Mouse (Mus musculus) central nervous system, embryonic 14 days (tissue): ENCODE measurements around the gene Gm43638. TPM values are rescaled to one million over a fixed set of nuclear protein-coding genes. Genes with fewer than 3 reads are reported as not detected.

Experiments
- polyA plus RNA-seq: library from polyadenylated mRNA; depleted of rRNA; stranded (reverse); fragments of >200 nt; gene quantifications from 2 replicates; pipeline ENCODE4 v1.2.3, GENCODE M21; 2012; rRNA removed

The Gm43638 gene
- not detected in 2 replicates for polyA plus RNA-seq

DNA sequence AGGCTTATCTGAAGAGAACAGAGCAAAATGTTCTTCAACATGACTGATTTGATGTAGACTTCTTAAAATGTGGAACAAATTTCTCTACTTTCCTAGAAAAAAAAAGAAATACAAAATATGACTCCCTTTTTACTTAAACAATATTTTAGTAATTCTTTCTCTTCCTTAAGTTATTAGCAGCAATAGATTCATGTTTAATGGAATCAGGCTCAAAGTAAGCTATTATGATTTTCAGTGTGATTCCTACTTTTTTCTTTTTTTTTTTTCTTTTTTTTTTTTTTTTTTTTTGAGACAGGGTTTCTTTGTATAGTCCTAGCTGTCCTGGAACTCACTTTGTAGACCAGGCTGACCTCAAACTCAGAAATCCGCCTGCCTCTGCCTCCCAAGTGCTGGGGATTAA is at the start of gene Gm43638:
Gm43638 (minus strand) TSS at position 101 of the 400 bp plus-strand sequence.

DNA sequence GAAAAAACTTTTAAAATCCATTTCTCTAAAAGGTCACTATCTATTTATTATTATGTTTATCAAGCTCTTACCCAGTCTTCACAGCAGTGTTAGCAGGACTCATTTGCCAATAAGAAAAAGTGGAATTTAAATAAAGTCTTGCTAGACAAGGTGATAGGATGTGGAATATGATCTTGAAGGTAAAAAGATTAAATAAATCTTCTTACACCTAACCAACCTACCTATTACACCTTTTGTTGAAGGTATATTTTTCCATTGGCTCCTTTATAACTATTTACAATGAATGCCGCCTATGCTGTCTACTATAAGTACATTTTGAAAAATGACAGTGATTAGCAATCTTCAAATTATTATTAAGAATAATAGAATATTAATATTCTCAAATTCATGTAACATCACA is 4.2 kb upstream of the Gm43638 start, which contains the start of gene Ugt2a1:
Ugt2a1 (minus strand) TSS at position 101 of the 400 bp plus-strand sequence.

GRCm38 (mm10) chr5:87482160-87482559 is 4.4 kb downstream of the Gm43638 start, which contains the start of gene Ugt2a2:
Ugt2a2 (minus strand) TSS chr5:87482260.

DNA sequence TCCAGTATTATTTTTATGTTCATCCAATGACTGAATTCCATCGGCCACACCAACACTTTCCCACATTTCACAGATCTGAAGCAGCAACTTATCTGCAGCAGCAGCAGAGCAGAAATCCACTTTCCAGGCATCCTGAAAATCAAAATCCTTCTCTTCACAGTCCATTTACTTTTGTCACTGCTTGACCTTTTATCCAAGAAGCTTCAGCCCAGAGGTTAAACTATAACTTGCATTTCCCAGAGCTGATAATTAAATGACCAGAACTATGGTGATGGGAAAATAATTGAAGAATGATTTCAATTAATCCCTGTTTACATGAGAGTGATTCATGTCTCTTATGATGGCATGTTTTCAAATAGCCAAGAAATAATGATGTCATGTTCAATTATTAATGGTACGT is 62.6 kb downstream of the Gm43638 start, which contains the start of gene Ugt2b38:
Ugt2b38 (minus strand) TSS at position 163 of the 400 bp plus-strand sequence.

Other genes with a start within 250 kb of the Gm43638 start
- gene Ugt2b37, start 232.0 kb downstream of the Gm43638 start, polyA plus RNA-seq: not detected in 2 replicates
- gene Ugt2a3, start 149.6 kb downstream of the Gm43638 start, polyA plus RNA-seq: not detected in 2 replicates
- not detected in 2 replicates for gene Ugt2b38, start 62.6 kb downstream of the Gm43638 start, polyA plus RNA-seq
- gene Ugt2a2, start 4.5 kb downstream of the Gm43638 start, polyA plus RNA-seq: 0.33 TPM in 1 of 2 replicates, not detected in the other
- gene Ugt2a1, start 4.1 kb upstream of the Gm43638 start, polyA plus RNA-seq: 0.26 TPM in 1 of 2 replicates, not detected in the other
- gene Sult1b1, start 51.4 kb upstream of the Gm43638 start, polyA plus RNA-seq: not detected in 2 replicates
- gene Sult1d1, start 82.2 kb upstream of the Gm43638 start, polyA plus RNA-seq: not detected in 2 replicates
- 0.09 TPM in 1 of 2 replicates, not detected in the other for gene Sult1e1, start 104.8 kb upstream of the Gm43638 start, polyA plus RNA-seq
- gene Csn1s1, start 179.4 kb upstream of the Gm43638 start, polyA plus RNA-seq: not detected in 2 replicates
- not detected in 2 replicates for gene Csn2, start 212.8 kb upstream of the Gm43638 start, polyA plus RNA-seq